Mouse (Mus musculus) cerebellum, postnatal 10 days (tissue): ENCODE measurements at regions not wholly inside any gene's neighbourhood (a gene's known extent, or its start where the extent isn't known, plus 50 kb on each side); places are given as distances from the start of the nearest gene placed in this dataset.

Source experiments
- DNase-seq, 2 experiments: peaks; one replicate each; pipeline ENCODE4 v3.0.0; 2021; ENCODE audit warnings: mixed read lengths in 2 of 2

DNA sequence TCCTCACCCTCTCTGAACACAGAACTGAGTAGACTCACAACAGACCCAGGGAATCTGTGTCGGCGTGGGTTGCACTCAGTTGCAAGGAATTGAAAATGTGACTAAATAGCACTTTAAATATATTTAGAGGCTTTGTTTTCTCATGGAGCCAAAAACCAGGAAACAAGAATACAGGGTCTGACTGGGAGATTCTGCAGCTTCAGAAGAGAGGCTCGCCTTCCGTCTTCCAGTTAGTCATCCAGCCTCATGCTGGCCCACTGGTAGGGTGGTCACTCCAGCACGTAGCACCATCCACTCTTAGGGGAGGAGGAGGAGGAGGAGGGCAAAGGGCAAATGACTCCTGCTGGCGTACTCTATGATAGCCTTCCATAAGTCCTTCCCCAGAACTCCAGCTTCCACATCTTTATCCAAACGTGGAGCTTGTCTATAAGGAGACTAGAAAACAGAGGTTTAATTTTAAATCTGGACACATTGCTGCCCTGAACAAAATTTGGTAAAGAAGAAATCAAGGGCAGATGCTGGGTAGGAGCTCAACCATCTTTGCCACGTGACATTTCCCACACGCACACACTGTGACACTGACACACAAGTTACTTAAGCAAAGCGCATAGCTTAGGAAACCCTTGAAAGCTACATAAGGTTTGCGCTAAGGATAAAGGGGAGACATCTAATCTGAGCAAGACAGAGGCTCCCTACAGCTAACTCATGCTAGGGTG is 60.8 kb downstream of the Mis18a start:
- no peak for DNase-seq

DNA sequence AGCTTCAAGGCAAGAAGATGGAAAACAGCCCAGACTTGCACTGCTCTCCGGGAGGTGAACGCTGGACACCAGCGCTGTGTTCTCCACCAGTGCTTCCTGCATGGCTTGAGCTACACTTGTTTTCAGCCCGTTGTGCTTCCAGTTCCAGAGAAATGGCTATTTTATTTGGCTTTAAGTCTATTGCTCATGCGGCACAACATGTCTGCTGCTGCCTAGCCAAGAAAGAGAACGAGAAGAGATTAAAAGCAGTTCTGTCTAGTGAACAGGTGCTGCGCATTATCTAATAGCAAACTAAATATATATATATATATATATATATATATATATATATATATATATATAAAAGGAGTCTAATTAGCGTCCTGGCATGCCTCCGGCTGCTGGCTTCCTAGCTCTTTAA is 63.1 kb downstream of the Mis18a start:
- peak; percentile 25 to 29 for DNase-seq

DNA sequence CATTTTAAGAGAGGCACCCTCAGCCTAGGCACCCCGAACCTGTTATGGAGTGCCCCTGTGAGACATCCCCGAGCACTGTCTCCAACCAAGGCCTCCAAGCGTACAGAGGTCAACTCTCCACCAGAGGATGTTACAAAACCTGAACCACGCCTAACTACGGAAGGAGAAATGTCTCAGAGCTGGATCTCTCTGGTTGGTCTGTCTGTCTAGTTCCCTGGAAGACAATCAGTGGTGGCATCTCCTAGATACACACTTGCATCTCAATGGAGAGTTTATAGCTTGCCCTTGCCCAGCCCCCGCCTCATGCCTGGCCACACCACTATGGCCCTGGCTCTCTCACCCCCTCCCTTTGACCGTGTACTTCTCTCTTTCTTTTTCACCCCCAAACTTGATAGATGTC is 69.2 kb downstream of the Mis18a start:
- DNase-seq, result no peak

DNA sequence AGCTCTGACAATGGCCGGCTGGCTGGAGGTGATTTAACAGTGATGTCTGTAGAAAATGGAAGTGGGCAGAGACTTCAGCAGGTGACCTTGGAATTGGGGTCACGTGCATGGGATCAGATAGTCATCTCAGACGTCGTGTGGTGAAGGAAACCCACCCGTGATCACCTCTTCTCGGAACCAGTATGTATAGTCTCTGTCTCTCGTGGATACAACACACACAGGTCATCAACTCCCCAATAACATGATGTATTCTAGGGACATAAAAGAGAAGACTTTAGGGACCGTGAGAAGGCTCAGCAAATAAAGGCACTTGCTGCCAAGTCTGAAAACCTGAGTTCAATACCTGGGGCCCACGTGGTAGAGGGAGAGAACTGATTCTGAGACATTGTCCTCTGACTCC is 70.2 kb downstream of the Mis18a start:
- no peak for DNase-seq

DNA sequence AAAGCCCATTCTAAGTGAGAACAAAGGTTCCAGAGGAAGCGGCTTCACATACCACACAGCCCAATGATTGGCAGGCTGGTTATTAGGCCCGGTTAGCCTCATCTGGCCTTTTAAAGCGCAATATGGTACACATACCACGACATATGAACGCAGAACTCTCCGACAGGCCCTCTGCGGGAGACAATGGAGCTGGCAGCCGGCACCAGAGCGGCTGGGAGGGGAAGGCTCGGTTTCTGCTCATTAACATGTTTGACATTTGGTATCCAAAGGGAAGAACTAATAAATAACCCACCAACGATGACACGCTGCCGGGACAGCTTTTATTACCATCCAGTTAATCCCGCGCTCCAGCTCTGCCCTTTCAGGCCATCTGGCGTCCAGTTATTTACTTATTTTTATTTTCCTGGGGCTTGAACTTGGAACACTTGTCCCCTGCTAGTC is 70.6 kb downstream of the Mis18a start:
- DNase-seq, result peak; percentile 82 to 86

DNA sequence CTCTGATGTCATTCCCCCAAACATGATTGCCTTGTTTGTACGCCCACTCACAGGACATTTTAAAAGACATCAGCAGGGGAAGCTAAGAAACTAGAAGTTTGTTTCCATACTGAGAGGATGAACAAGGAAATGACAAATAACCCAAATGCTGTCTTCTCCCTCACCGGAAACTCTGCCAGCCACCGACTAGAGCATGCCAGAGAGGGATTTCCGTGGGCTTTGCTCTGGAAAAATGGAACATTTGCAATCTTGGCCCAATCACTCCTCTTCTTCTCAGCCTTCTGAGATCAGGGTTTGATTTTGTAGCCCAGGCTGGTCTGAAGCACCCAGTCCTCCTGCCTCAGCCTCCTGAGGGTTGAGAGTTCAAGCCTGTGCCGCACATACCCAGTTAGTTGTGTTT is 72.4 kb downstream of the Mis18a start:
- no peak for DNase-seq

DNA sequence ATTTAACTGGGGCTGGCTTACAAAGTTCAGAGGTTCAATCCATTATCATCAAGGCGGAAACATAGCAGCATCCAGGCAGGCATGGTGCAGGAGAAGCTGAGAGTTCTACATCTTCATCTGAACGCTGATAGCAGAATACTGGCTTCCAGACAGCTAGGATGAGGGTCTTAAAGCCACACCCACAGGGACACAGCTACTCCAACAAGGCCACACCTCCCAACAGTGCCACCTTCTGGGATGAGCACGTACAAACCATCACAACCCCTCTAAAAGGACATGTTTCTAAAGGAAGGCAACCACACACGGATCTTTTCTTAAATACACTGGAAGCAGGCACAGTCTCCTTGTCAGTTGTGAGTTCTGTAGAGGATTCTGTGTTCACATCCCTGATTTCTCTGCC is 74.4 kb downstream of the Mis18a start:
- DNase-seq, result no peak

DNA sequence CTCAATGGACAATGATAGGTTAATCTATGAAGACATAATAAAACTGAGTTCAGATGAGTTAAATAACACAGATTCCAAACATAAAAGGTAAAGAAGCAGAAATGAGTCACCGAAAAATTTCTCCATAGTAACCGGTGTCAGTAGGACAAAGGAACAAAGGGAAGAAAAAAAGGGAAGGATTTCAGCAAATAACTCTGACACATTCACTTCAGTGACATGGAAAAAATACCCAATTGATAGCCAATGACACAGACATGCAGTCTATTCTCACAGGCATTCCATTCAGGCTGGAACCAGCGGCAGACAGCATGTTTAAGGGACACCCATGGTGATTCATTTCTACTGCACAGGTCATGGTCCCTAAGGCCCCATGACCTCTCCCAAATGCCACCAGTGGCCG is 79.0 kb downstream of the Mis18a start:
- no peak for DNase-seq

DNA sequence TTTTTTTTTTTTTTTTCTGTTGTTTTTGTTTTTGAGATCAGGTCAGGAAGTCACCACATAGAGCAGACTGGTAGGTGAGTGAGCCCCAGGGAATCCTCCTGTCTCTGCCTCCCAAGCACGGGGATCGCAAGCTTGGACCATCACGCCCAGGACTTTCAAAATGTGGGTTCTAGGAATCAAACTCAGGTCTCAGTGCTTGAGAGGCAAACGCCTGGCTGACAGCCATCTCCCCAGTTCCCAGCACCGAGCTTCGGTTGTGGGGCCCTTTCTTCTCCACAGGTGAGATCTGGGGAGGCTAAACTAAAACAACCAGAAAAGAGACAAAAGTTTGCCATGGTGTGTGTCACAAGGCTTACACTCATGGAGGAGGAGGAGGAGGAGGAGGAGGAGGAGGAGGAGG is 84.5 kb downstream of the Mis18a start:
- no peak for DNase-seq

DNA sequence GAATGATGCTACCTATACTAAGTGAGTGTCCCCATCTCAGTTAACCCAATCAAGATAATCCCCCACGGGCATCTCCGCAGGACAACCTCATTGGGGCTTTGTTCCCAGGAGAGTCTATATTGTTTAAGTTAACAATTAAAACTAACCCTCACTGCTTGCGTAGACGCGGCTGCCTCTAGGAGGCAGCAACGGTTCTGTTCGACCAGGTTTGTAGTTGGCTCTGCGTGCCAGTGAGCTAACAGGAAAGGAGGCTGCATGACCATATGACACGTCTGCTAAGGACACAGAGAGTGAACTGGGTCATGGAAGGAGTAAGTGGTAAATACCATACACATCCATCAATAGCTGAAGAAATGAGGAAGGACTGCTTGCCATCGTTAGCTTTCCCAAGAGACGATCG is 92.0 kb downstream of the Mis18a start:
- peak in 1 of 2 experiments; percentile 40 for DNase-seq

DNA sequence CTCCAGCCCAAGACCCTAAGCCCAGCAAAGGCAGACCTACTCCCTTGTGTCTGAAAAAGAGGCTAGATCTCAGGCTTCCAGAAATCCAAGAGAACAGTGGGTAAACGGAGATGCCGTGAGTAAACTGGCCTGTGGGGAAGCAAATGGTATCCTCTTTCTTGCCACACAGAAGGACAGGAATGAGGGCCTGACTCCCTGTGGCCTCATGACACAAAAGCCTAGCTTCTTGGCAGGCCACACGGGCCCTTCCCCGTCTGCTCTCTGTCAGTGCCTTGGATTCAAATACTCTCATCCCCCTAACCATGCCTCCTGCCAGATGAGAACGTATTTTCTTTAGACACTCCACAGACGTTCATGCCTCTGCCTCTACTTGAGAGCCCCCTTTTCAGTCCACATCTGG is 97.2 kb downstream of the Mis18a start:
- DNase-seq, result peak; percentile 52 to 68

DNA sequence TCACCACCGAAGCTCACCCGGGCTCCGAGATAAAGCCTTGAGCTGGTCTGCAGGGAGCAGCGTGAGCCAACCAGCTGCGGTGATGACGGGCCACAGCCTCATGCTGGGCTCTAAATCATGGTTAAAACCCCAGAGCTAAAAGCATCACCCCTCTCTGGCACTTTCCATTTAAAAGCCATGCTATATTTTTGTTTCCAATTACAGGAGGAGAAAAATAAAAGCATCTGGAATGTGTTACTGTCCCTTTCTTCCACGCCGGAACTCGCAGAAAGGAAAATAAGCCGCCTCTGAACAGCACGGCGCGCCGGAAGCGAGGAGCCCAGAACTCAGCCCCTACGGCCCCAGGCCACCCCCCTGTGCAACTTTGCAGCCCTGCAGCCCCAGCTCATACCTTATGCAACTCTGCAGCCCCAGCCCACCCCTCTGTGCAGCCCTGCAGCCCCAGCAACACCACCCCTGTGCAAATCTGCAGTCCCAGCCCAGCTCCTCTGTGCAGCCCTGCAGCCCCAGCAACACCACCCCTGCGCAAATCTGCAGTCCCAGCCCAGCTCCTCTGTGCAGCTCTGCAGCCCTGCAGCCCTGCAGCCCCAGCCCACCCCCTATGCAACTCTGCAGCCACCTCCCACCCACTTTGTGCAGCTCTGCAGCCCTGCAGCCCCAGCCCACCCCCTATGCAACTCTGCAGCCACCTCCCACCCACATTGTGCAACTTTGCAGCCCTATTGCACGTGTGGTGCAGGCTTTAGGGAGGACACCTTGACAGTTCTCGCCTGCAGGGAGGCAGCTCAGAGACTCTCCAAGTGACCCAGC is 97.9 kb downstream of the Mis18a start:
- no peak for DNase-seq

DNA sequence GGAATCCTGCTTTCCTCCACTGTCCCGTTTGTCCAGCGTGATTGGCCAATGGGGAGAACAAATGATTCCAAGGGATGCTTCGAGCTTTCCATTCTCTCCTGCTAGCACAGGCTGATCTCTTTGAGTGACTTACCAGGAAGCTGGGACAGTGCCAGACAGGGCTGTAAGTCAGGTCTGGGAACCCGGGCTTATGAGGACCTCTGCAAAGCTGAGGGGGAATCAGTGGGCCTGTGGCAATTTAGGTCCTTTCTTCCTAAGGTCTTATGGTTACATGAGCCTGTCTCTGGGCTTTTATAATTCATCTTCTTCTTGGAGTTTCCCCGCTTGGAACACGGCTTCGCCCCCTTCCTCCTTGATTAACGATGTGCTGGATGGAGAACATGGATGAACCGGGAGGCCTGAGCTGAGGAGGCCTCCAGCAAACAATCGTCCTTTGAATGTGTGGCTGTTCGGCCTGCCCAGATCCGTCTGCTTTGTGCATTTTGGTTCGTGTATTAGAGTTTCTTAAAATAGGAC is 98.5 kb downstream of the Mis18a start:
- peak; percentile 47 to 49 for DNase-seq

DNA sequence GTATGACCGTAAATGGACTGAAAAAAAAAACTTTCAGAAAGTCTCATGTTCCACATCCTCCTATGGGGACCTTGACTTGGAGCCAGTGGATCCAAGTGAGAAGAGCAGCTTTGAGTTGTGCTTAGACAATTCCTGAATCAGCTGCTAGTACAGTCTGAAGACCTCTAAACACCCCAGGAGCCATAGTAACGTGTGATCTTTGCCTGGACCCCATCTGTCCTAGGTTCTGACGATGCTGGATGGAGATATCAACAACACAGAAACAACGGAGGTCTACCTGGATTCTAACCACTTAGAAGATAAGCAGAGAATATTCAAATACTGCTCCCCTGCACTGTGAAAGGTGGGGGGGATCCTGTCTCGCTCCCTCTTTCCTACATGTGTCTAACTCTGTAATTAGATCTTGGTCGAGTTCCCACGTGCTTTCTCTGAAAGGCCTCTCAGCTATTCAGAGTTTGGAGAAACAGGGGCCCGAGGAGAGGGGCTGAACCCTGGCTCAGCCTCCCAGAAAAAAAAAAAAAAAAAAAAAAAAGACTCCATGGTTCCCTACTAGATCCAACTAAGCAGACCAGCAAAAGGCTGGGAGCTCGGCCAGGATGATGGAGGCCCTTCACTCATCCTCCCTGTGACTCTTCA is 101.1 kb downstream of the Mis18a start:
- no peak for DNase-seq

DNA sequence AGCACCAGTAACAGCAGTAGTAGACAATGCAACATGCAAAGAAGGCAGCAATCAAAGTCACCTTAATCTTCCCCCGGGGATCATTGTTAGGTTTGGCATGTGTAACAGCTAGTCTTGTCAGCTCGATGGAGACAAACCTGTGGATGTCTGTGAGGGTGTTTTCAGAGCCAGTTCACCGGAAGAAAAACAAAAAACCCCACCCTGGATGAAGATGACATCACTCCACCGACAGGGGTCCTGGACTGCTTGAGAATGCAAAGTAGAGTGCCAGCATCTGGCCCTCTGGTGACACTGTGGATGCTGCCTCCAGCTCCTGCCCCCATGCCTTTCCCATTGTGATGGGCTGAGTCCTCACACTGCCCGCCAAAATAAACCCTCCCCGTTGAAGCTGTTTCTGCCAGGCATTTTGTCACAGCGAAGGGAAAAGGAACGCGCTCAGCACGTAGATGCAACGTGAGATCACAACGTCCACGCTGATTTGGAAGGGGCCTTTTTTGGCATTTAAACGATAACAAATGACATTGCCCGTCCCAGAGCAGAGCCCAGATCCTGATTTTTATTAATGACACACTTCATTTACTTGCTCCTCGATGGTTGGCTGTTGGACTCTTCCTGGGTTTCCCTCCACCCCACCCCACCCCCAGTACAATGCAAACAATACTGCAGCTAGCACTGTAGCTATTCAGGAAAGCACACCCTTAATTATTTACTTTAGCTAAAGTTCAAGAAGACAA is 101.7 kb downstream of the Mis18a start:
- peak; percentile 12 to 23 for DNase-seq

DNA sequence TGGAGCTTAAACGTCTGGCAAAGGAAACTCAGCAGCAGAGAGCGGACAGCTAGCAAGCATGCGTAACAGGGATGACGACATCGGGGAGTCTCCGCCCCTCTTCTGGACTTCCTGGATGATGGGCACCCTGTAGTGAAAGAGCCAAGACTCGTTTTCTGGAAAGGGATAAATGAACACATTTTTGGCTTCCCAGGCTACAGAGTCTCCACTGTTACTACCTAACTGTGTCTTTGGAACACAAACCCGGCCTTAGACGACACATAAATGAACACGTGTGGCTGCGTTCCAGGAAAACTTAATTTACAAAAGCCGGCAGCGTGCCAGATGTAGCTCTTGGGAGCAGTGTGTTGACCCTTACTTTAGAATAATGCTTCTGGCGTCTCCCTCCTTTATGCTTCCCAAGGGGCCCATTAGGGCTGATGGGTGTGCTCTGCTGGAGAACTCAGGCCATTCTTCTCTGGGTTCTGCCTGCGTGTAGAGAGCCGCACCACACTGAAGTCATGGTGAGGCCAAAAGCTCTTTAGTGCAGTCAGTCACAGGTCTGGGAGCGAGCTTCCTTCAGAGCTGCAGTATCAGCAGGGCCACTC is 103.1 kb downstream of the Mis18a start:
- DNase-seq, result peak; percentile 72 to 76

DNA sequence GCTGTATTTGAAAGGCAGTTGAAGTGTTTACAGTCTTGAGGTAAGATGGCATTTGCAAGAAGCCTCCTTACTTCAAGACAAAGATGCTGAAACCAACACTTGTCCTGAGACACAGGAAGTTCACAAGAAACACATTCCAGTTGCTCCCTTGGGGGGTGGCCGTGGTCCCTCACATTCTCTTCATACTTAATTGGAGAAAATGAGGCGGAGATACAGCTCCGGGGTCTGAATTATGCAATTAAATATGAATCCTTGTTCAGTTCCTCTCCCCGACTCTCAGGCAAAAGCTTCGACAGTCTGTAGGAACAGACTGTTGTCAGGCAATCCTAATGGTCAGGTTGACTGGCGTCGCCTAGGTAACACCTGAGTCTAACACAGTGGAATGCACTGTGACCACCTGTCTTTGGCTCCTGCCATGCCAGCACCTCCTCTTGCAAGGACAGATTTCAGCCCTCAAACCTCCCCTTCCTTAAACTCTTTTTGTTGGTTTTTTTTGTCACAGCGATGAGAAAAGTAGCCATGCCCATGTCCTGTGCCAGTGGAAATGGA is 104.5 kb downstream of the Mis18a start:
- DNase-seq, result peak; percentile 50 to 51

DNA sequence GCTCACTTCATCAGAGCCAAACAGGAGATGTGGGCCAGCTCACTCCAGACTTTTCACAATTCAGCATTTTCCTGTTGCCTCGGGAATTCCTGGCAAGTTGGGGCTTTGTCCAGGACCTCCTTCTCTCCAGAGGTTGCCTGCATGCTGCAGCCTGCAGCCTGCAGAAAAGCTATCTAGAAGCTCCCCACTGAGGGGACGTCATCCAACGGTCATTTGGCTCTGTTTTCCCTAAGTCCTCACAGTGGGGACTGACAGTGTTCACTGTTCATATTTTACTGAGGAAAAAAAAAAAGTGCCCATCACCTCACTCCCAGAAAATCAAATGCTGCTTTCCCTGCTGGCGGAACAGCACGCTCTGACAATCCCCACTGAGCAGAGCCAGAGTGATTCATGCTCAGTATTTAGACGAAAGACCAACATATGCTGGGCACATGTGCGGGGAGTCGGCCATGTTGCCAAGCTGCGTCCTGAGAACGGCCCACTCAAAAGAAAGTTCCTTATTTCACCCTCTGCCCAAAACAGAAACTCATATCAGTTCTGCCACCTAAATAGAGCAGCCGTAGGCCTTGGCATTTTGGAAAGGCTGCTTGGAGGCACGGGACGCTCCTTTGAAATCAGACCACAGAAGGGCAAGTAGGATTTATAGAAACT is 105.3 kb downstream of the Mis18a start:
- peak; percentile 52 to 65 for DNase-seq

DNA sequence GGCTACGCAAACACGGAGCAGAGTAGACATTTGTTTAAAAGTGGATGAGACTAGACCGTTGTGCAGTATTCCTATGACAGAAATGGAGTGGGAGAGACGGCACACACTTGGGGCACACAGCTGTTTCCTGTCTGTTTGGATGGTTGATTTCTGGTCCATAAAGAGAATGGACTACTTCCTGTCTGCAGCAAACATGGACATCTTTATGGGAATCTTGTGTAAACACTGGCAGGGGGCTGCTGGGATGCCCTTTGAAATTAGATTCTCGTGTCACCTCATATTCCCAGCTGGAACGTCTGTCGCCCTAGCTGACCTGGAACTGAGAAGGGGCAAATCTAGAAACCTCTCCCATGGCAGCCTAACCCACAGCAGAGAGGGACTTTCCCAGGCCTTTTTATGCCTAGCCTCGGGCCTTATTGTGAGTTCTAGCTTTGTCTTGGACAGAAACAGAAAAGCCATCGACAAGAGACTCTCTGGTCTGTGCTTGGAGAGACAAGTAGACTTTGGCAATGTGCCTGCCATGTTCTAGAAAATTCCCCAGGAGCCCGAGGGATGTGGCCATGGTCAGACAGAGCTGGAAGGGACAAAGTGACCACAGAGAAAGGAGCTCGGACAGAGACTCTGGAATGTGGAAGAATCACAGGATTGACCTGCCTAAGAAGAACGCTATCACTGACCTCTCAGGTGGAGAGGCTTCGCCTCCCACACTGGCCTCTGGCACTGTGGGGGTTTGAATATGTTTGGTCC is 107.5 kb downstream of the Mis18a start:
- no peak for DNase-seq

DNA sequence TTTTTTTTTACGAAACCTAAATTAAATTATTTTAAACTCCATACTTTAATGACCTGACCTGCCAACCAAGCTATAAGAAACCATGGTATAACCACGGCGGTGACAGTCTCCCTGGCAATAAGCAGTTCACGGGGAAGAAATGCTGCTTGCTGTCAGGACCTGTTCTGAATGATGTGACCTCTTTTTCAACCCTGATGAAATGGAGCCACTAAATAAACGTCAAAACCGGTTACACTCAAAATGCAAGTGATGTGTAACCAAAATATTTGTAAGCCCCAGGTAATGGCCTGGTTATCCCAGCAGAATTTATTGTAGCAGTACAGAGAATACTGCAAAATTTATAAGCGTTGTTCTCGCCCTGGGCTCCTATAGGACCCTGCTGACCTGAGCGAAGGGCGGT is 111.4 kb downstream of the Mis18a start:
- no peak for DNase-seq

DNA sequence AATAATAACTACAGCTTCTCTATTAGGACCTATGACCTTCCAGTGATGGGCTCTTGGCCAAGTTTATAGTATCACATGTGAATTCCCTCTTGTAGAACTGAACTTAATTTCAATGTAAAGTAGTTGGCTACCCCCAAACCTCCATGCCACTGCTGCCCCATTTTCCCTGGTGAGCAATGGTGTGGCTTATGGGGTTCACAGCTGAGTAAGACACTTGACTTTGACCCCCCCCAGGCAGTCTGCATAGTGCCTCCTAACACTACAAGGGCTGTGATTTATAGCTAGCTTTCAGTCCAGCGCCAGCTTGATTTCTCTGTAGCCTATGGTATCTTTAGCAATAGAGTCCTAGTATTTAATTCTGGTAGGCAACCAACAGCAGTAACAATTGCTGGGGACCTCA is 113.1 kb downstream of the Mis18a start:
- no peak for DNase-seq
